Mouse (Mus musculus) testis, adult 2 months (tissue): ENCODE results near the gene Mfsd2a. TPM values are rescaled to one million over a fixed set of nuclear protein-coding genes. Genes with fewer than 3 reads are reported as not detected.
A peak's percentile ranks its signal among the peaks of the same experiment; 100 is the strongest.

Source experiments
- H3K27ac ChIP-seq: fragments of 200-500 bp; 2 replicates; pipeline ENCODE4 v1.5.1; 2012; ENCODE audit warnings: low read depth, low read length; ENCODE audit not compliant: control insufficient read depth, insufficient read depth
- H3K27me3 ChIP-seq: fragments of 200-500 bp; 2 replicates; pipeline ENCODE4 v1.6.1; 2012; ENCODE audit warnings: mild to moderate bottlenecking, low read length, moderate library complexity; ENCODE audit not compliant: control insufficient read depth, insufficient read depth
- H3K36me3 ChIP-seq: fragments of 200-500 bp; 2 replicates; pipeline ENCODE4 v1.6.1; 2012; ENCODE audit warnings: mild to moderate bottlenecking, low read length; ENCODE audit not compliant: control insufficient read depth, insufficient read depth
- H3K4me1 ChIP-seq: fragments of 200-500 bp; 2 replicates; pipeline ENCODE4 v1.6.1; 2012; ENCODE audit warnings: low read length; ENCODE audit not compliant: control insufficient read depth, insufficient read depth
- H3K4me3 ChIP-seq: fragments of 200-500 bp; 2 replicates; pipeline ENCODE4 v1.5.1; 2012; ENCODE audit warnings: low read depth, mild to moderate bottlenecking, low read length, moderate library complexity, mixed read lengths; ENCODE audit not compliant: control insufficient read depth
- CTCF ChIP-seq: fragments of 200-500 bp; IDR thresholded peaks from 2 replicates; pipeline ENCODE4 v1.5.1; 2012; ENCODE audit warnings: low read depth, mild to moderate bottlenecking, inconsistent platforms, low read length, moderate library complexity; ENCODE audit not compliant: control insufficient read depth, insufficient read depth, insufficient replicate concordance
- POLR2A ChIP-seq: fragments of 200-500 bp; IDR thresholded peaks from 2 replicates; pipeline ENCODE4 v1.6.1; 2012; ENCODE audit warnings: low read depth, mild to moderate bottlenecking, inconsistent platforms, low read length, moderate library complexity; ENCODE audit not compliant: control insufficient read depth
- polyA plus RNA-seq: library from polyadenylated mRNA; depleted of rRNA; stranded (reverse); fragments of >200 nt; gene quantifications from 2 replicates; pipeline ENCODE4 v1.2.3, GENCODE M21; 2012

Gene Mfsd2a
- polyA plus RNA-seq, 1 experiment = 8.7 TPM

DNA sequence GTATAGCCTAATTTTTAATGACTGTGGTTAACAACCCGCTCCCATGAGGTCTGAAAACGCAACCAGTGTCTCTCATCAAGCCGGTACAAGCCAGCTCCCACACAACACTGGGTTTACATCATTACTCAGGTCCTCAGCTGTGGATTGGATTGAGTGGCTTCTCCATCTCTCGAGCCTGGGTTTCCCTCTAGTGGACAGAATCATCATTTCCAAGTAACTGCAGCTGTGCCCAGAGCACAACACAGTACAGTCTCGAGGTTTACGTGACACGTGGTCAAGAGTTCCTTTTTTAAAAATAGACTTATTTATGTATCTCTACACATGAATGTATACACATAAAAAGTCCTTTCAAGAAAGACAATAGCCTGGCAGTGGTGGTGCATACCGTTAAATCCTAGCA, 24.1 kb upstream of the Mfsd2a start:
- no peak overlapping the region for H3K27ac ChIP-seq
- no peak overlapping the region for H3K4me3 ChIP-seq
- H3K27me3 ChIP-seq = no peaks in the 10 kb centered on the region
- no peaks in the 10 kb centered on the region for H3K36me3 ChIP-seq
- TF ChIP-seq CTCF = peak; percentile 36; the same call in 1 of the 2 replicates
- no peak for TF ChIP-seq POLR2A
- H3K4me1 ChIP-seq = no peaks in the 10 kb centered on the region

DNA sequence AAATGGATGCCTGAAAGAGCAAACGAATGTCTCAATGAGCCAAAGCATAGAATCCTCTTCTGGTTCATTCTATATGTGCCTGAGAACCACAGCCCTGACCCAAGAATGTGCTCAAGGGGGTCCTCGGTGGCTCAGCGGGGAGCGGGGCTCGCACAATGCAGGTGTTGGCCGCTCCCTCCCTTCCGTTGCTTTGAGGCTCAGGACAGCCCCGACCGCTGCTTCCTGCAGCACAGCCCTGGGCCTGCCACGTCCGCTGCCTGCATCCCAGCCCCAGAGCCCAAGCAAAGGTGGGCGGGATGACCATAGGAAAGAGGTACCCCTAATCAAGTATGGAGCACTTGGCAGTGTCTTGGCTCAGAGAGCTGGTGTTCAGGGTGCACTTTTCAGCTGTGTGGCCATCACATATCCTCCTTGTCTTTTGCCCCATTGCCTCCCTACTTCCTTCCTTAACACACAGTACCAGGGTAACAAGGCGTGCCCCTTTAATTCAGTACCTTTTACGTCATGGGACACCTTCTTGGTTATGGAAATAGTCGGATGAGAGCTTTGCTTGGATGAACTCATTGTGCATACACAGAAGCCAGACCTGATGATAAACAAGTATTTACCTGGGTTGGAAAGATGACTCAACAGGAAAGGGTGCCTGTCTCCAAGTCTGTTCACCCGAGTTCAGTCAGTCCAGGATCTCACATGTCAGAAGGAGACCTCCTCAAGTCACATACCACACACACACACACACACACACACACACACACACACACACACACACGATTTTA, 22.7 kb upstream of the Mfsd2a start:
- no peaks in the 10 kb centered on the region for H3K4me1 ChIP-seq
- no peak overlapping the region for H3K27ac ChIP-seq
- H3K27me3 ChIP-seq = no peaks in the 10 kb centered on the region
- no peak for TF ChIP-seq POLR2A
- TF ChIP-seq CTCF = no peak
- no peak overlapping the region for H3K4me3 ChIP-seq
- no peaks in the 10 kb centered on the region for H3K36me3 ChIP-seq

DNA sequence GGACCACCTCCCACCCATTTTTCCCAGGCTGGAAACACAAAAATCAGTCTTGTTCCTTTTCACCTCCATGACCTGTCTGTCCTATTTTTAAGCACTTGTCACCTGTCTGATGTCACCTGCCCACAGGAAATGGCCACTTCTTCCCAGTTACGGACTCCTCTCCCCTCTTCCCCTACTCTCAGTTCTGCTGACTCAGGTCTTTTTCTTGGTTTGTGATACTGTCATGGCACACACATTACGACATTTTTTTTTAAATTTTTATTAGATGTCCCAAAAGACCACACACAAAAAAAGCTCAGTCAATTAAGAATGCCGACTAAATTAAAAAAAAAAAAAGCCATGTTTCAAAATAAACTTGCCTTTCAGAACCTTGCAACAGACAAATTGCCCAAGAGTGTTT, 21.5 kb upstream of the Mfsd2a start:
- H3K27me3 ChIP-seq = no peaks in the 10 kb centered on the region
- no peak overlapping the region for H3K27ac ChIP-seq
- TF ChIP-seq CTCF = no peak
- TF ChIP-seq POLR2A = no peak
- H3K4me3 ChIP-seq = no peak overlapping the region
- H3K4me1 ChIP-seq = no peaks in the 10 kb centered on the region
- no peaks in the 10 kb centered on the region for H3K36me3 ChIP-seq

DNA sequence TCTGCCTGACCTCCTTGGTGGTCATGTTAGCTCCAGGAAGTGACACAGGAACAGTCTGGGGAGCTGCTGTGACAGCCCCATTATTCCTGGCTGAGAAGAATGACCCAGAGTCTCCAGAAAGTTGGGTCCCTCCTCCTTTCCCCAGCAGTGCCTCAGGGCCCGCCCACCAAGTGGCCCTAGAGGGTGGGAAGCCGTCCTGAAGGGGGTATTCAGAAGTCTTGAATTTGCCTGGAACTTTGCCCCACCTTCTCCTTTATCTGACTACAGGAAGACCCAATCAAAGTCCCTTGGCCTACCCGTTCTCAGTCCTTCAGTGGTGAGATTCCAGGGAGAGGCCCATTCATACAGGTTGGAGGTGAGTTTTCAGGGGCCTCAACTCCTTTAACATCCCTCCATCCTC, 20.9 kb upstream of the Mfsd2a start:
- H3K27ac ChIP-seq = no peak overlapping the region
- TF ChIP-seq POLR2A = no peak
- no peak for TF ChIP-seq CTCF
- no peaks in the 10 kb centered on the region for H3K4me1 ChIP-seq
- no peaks in the 10 kb centered on the region for H3K36me3 ChIP-seq
- no peak overlapping the region for H3K4me3 ChIP-seq
- no peaks in the 10 kb centered on the region for H3K27me3 ChIP-seq

DNA sequence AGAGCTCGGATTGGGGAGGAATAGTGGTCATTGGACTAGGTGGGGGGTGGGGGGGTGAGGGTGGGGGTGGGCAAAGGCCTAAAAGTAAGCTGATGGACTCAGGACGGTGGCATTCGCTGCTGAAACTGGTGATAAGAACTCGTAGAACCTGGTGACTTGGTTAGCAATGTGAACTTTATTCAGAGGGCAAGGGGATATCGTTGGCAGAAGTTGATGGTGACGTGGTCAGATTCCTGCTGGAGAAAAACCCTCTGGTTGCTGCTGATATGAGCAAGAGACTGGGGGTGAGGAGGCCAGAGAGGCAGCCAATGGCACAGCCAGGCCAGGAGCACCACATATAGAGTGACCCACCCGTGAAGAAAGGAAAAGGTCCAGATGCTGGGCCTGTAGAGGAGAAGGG, 20.2 kb upstream of the Mfsd2a start:
- no peak overlapping the region for H3K27ac ChIP-seq
- TF ChIP-seq POLR2A (no peak), CTCF (no peak)
- no peaks in the 10 kb centered on the region for H3K27me3 ChIP-seq
- H3K4me1 ChIP-seq = no peaks in the 10 kb centered on the region
- no peaks in the 10 kb centered on the region for H3K36me3 ChIP-seq
- H3K4me3 ChIP-seq = no peak overlapping the region

DNA sequence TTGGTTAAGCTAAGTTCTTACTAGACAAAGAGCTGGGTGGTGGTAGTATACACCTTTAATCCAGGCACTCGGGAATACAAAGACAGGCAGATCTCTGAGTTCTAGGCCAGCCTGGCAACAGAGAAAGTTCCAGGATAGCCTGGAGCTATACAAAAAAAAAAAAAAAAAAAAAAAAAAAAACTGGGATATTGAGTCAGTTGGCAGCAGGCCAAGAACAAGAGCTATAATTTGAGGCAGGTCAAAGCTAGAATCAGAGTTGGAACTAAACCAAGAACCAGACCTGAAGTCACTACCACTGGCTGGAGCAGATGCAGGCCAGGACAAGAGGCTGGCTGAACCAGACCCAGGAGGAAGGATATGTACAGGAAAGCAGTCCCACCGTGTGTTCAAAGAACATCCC, 19.7 kb upstream of the Mfsd2a start:
- no peaks in the 10 kb centered on the region for H3K4me1 ChIP-seq
- TF ChIP-seq CTCF (no peak), POLR2A (no peak)
- H3K36me3 ChIP-seq = no peaks in the 10 kb centered on the region
- H3K27me3 ChIP-seq = no peaks in the 10 kb centered on the region
- H3K4me3 ChIP-seq = no peak overlapping the region
- no peak overlapping the region for H3K27ac ChIP-seq

DNA sequence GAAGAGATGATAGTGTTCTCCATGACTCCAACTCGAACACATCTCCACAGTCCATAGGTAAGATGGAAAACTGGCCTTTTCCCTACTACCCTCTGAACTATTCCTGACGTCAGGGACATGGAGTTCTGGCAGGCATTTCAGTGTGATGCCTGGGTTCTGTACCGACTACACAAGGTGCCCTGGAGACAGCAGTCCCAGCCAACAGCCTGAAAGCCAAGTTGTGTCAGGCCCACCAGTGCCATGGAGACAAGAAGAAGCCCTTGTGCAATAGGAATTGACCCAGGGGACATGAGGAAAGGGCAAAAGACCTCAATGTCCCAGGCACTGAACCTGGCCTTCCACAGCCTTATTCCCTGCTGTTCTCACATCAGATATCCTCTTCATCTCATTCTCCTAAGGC, 18.8 kb upstream of the Mfsd2a start:
- Histone ChIP-seq H3K4me1 (no peaks in the 10 kb centered on the region), H3K4me3 (no peak overlapping the region), H3K27me3 (no peaks in the 10 kb centered on the region), H3K36me3 (no peaks in the 10 kb centered on the region), H3K27ac (no peak overlapping the region)
- TF ChIP-seq POLR2A (no peak), CTCF (no peak)

DNA sequence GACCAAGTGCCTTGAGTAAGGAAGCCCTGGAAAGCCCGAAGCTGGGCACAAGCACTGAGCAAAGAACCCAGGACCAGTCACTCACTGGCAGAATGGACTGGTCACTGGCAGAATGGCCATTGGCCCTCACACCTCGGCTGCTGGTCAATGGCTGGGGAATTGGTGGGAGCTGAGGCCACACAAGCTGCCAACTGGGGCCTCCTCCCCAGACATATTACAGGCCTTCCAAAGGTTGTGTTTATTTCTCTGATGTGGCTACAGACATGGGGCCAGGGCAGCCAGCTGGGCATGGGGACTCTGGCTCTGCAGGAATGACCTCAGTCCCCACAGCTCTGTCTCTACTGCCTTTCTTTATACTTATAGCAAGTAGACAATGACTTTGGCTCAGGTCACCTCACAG, 17.9 kb upstream of the Mfsd2a start:
- no peaks in the 10 kb centered on the region for H3K27me3 ChIP-seq
- no peak overlapping the region for H3K4me3 ChIP-seq
- H3K4me1 ChIP-seq = no peaks in the 10 kb centered on the region
- H3K27ac ChIP-seq = no peak overlapping the region
- TF ChIP-seq POLR2A = no peak
- TF ChIP-seq CTCF = no peak
- H3K36me3 ChIP-seq = no peaks in the 10 kb centered on the region
